In the genomic region with DNA sequence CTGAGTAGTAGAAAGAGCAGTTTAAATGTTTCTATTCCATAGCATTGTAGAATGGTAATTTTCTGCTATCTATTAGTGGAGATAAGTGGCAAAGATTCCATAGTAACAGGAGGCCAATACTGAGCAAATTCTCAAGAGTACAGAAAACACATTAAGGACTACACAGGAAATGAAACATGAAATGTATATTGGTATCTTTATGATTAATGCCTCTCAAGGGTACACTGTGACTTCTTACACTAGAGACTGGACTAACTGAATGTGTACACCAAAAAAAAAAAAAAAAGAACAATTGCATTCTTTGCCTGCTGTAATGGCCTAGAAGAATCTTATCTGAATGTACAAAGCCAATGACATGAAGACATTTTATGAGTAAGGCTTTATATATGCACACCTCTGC, we compare ENCODE assay signal across 26 mouse cellular contexts.
"Had no signal": no experiment of that assay in that cellular context is flagged by ENCODE, and none has a peak within 500 bp of the region (broad histone marks: within the 10 kb centered on the region; RNA-seq: fewer than 3 reads in every experiment).

No protein-coding gene starts in this region.

- H3K4me2 ChIP-seq: embryonic facial prominence, embryonic 12.5 days; embryonic facial prominence, embryonic 13.5 days; embryonic facial prominence, embryonic 15.5 days; forebrain, embryonic 12.5 days; forebrain, embryonic 13.5 days; forebrain, embryonic 15.5 days had no signal

- DNase-seq: cerebellum, adult 2 months; cerebellum, adult 8-10 months; cerebellum, adult 9-10 months; cerebellum, adult 9-11 months; cerebellum, postnatal 10 days; cerebellum, postnatal 14 days; cerebellum, postnatal 25 days; cerebellum, postnatal 36 days; embryo, embryonic 11 days; gastrocnemius, adult 2 months; gastrocnemius, postnatal 10 days; gastrocnemius, postnatal 14 days; gastrocnemius, postnatal 36 days; heart, adult 18-20 months; heart, adult 2 months had no signal

- H3K9me3 ChIP-seq: embryonic facial prominence, embryonic 10.5 days; embryonic facial prominence, embryonic 12.5 days; embryonic facial prominence, embryonic 13.5 days; embryonic facial prominence, embryonic 15.5 days; forebrain, embryonic 12.5 days; forebrain, embryonic 13.5 days; forebrain, embryonic 15.5 days had no signal

- ATAC-seq: forebrain, embryonic 13.5 days; forebrain, embryonic 14.5 days; forebrain, embryonic 15.5 days; forebrain, embryonic 16.5 days had no signal

- H3K4me1 ChIP-seq: embryonic facial prominence, embryonic 10.5 days; embryonic facial prominence, embryonic 12.5 days; embryonic facial prominence, embryonic 13.5 days; embryonic facial prominence, embryonic 15.5 days; forebrain, embryonic 10.5 days; forebrain, embryonic 12.5 days; forebrain, embryonic 13.5 days; forebrain, embryonic 15.5 days had no signal

- H3K9ac ChIP-seq: embryonic facial prominence, embryonic 12.5 days; embryonic facial prominence, embryonic 13.5 days; embryonic facial prominence, embryonic 15.5 days; forebrain, embryonic 12.5 days; forebrain, embryonic 13.5 days; forebrain, embryonic 15.5 days had no signal

- H3K27me3 ChIP-seq: embryonic facial prominence, embryonic 12.5 days; embryonic facial prominence, embryonic 13.5 days; embryonic facial prominence, embryonic 15.5 days; forebrain, embryonic 12.5 days; forebrain, embryonic 13.5 days; forebrain, embryonic 15.5 days had no signal

- H3K27ac ChIP-seq: embryonic facial prominence, embryonic 10.5 days; embryonic facial prominence, embryonic 12.5 days; embryonic facial prominence, embryonic 13.5 days; embryonic facial prominence, embryonic 15.5 days; forebrain, embryonic 10.5 days; forebrain, embryonic 12.5 days; forebrain, embryonic 13.5 days; forebrain, embryonic 15.5 days; gastrocnemius, adult 2 months; heart, adult 2 months had no signal

- H3K4me3 ChIP-seq: embryonic facial prominence, embryonic 10.5 days; embryonic facial prominence, embryonic 12.5 days; embryonic facial prominence, embryonic 13.5 days; embryonic facial prominence, embryonic 15.5 days; erythroblast, embryonic 14.5 days; forebrain, embryonic 10.5 days; forebrain, embryonic 12.5 days; forebrain, embryonic 13.5 days; forebrain, embryonic 15.5 days; gastrocnemius, adult 2 months; heart, adult 2 months had no signal
